Mouse (Mus musculus): Measurements from ENCODE around the gene Dbnl. TPM values are rescaled to one million over a fixed set of nuclear protein-coding genes. Genes with fewer than 3 reads are reported as not detected.

The Dbnl gene
- polyA plus RNA-seq, 1 experiment from 2014 or later: 138 TPM

DNA sequence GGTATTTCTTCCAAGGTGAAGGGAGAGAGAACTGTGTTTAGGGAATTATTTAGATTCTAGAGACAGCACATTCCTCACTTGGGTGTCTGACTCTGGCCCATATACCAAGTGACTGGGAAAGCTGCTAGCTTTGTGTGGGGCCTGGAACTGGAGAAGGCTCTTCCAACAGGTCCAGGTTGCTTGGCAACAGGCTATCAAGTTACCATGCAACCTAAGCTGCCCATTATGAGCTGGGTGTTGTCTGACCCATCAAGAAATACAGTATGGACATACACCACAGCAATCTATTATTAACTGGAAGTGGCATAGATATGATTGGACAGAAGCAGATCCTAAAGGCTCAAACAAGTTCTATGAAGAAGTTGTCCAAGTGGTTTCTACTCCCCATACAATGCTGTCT lies 37.1 kb downstream of the Dbnl start:
- H3K9me3 ChIP-seq: no peaks in the 10 kb centered on the region
- H3K36me3 ChIP-seq: peaks cover 8% of the 10 kb centered on the region; the same call in 1 of the 2 replicates
- H3K4me3 ChIP-seq: no peak overlapping the region
- no peaks in the 10 kb centered on the region for H3K4me1 ChIP-seq
- H3K9ac ChIP-seq (replicated peaks): no peak overlapping the region
- ATAC-seq (replicated peaks): no peak
- no peak overlapping the region for H3K27ac ChIP-seq (replicated peaks)
- H3K27me3 ChIP-seq: no peaks in the 10 kb centered on the region
- H3K4me2 ChIP-seq (replicated peaks): no peak overlapping the region

DNA sequence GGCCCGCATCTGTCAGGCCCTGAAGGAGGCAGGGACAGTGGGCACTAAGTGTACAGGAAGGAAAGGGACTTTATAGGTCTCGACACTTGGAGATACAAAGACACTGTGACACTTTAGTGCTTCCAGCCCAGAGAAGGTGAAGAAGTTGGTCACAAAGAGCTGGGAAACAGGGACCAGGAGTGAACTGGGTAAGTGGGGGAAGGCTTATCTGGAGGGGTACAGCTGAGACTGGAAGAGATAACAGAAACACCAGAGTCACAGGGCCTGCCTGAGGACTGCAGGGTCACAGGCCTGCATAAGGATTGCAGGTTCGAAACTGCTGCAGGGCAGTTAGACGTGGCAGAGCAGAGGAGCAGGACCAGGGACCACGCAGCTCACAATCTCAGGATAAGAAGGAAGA lies 39.6 kb downstream of the Dbnl start:
- no peaks in the 10 kb centered on the region for H3K27me3 ChIP-seq
- no peak for ATAC-seq (replicated peaks)
- no peak overlapping the region for H3K9ac ChIP-seq (replicated peaks)
- H3K4me1 ChIP-seq: no peaks in the 10 kb centered on the region
- H3K36me3 ChIP-seq: peaks cover 17% of the 10 kb centered on the region; the same call in 1 of the 2 replicates
- H3K4me3 ChIP-seq: no peak overlapping the region
- WGBS: 92% methylated on average over 5 of the region's 5 CpGs
- H3K9me3 ChIP-seq: no peaks in the 10 kb centered on the region
- no peak overlapping the region for H3K4me2 ChIP-seq (replicated peaks)
- no peak overlapping the region for H3K27ac ChIP-seq (replicated peaks)

DNA sequence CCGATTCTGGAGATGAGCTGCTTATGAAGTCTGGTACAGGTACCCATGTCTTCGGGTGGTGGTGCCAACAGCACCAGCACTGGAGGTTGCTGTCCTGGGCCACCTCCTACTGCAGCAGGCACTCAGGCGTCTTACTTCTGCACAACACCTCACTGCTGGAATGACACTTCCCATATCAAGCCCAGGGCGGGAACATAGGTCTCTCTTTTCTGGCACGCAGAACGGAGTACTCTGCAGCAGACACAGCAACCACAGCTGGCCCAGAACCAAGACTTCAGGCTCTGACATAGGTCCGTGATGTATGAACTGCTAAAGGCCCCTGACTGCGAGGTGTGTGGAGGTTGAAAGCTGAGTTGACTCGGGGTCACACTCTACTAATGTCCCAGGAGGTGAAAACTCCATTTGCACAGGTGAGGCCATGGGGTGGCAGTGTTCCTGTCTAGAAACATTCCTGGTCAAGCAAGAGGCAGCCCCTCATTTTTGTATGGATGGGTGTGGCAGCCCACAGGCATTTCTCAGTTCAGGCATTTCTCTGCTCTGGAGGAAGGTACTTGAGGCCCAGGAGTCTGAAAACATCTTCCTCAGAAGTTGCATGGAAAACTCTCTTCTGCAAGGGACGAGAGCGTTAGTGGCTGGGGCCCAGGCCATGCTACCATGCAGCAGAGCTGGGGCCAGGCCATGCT lies 40.4 kb downstream of the Dbnl start:
- H3K36me3 ChIP-seq: peaks cover 17% of the 10 kb centered on the region; the same call in 1 of the 2 replicates
- no peak overlapping the region for H3K4me3 ChIP-seq
- no peaks in the 10 kb centered on the region for H3K9me3 ChIP-seq
- H3K4me1 ChIP-seq: no peaks in the 10 kb centered on the region
- no peak overlapping the region for H3K27ac ChIP-seq (replicated peaks)
- no peak overlapping the region for H3K9ac ChIP-seq (replicated peaks)
- no peak for ATAC-seq (replicated peaks)
- H3K27me3 ChIP-seq: no peaks in the 10 kb centered on the region
- no peak overlapping the region for H3K4me2 ChIP-seq (replicated peaks)
- WGBS: 90% methylated on average over 11 of the region's 11 CpGs

DNA sequence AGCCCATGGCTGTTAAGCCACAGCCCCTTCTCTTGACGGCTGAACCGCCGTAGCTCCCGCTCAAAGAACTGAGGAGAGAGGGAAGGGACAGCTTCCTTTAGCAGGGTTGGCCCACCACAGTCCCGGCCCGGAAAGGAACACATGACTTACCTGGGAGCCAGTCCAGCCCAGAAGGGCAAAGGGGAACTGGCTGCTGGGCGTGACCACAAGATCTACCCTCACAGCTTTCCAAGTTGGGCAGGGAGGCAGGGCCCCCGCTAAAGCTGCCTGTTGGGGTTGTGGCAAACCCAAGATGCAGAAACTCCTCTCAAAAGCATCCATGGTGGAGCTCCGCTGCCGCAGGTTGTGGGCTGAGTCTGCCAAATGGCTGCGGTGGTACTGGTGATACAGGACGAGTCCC lies 41.0 kb downstream of the Dbnl start:
- no peak for ATAC-seq (replicated peaks)
- H3K9ac ChIP-seq (replicated peaks): no peak overlapping the region
- no peaks in the 10 kb centered on the region for H3K4me1 ChIP-seq
- peaks cover 17% of the 10 kb centered on the region; the same call in 1 of the 2 replicates for H3K36me3 ChIP-seq
- H3K27me3 ChIP-seq: no peaks in the 10 kb centered on the region
- no peaks in the 10 kb centered on the region for H3K9me3 ChIP-seq
- H3K27ac ChIP-seq (replicated peaks): no peak overlapping the region
- no peak overlapping the region for H3K4me2 ChIP-seq (replicated peaks)
- WGBS: 94% methylated on average over 12 of the region's 12 CpGs
- no peak overlapping the region for H3K4me3 ChIP-seq

- WGBS: 92% methylated on average over 9 of the region's 9 CpGs
- H3K36me3 ChIP-seq: peaks cover 10% of the 10 kb centered on the region; the same call in 1 of the 2 replicates
- H3K27me3 ChIP-seq: no peaks in the 10 kb centered on the region
- no peak overlapping the region for H3K4me3 ChIP-seq
- H3K27ac ChIP-seq (replicated peaks): no peak overlapping the region
- H3K9ac ChIP-seq (replicated peaks): no peak overlapping the region
- peaks cover 8% of the 10 kb centered on the region for H3K4me1 ChIP-seq
- H3K4me2 ChIP-seq (replicated peaks): no peak overlapping the region
- H3K9me3 ChIP-seq: no peaks in the 10 kb centered on the region
- no peak for ATAC-seq (replicated peaks)
These were observed 46.2 kb downstream of the Dbnl start for GRCm38 (mm10) chr11:5834506-5834905.

- Histone ChIP-seq H3K36me3 (peaks cover 8% of the 10 kb centered on the region; the same call in 1 of the 2 replicates), H3K9ac (replicated peaks) (no peak overlapping the region), H3K9me3 (no peaks in the 10 kb centered on the region), H3K4me1 (peaks cover 8% of the 10 kb centered on the region), H3K4me2 (replicated peaks) (no peak overlapping the region), H3K4me3 (no peak overlapping the region), H3K27me3 (no peaks in the 10 kb centered on the region), H3K27ac (replicated peaks) (no peak overlapping the region)
- ATAC-seq (replicated peaks): no peak
- WGBS: 86% methylated on average over 7 of the region's 7 CpGs
These were observed 46.8 kb downstream of the Dbnl start for GRCm38 (mm10) chr11:5835057-5835456.

DNA sequence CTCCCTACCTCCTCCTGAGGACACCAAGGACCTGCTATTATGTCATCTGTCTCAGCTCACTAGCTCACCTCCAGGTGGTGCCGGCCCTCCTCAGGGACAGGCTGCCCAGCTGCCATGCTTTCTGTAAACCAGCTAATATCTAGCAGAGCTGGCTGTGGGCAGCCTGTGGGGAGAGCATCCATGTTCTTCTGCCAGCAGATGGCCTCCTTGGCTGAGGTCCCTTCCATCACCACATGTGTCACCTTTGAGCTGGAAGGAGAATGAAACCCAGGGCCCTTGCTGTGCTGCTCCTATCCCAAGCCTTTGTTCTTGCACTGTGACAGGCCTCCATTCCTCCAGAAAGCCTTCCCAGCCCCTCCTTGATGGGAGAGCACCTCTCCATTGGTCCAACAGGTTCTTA lies 47.8 kb downstream of the Dbnl start:
- 56% methylated on average over 1 of the region's 1 CpGs for WGBS
- Histone ChIP-seq H3K9me3 (no peaks in the 10 kb centered on the region), H3K27ac (replicated peaks) (no peak overlapping the region), H3K4me2 (replicated peaks) (no peak overlapping the region), H3K36me3 (peaks cover 8% of the 10 kb centered on the region; the same call in 1 of the 2 replicates), H3K9ac (replicated peaks) (no peak overlapping the region), H3K27me3 (no peaks in the 10 kb centered on the region), H3K4me1 (peaks cover 8% of the 10 kb centered on the region), H3K4me3 (no peak overlapping the region)
- ATAC-seq (replicated peaks): no peak

GRCm38 (mm10) chr11:5837251-5838246 lies 49.3 kb downstream of the Dbnl start, which contains the start of gene Polm:
Polm (minus strand) TSS chr11:5838016.
- peak; percentile 97 for ATAC-seq (replicated peaks)
- Histone ChIP-seq H3K27ac (replicated peaks) (peak within 1 kb of the TSS; percentile 81), H3K4me3 (peak within 1 kb of the TSS; percentile 77), H3K9me3 (no peaks in the 10 kb centered on the region), H3K27me3 (no peaks in the 10 kb centered on the region), H3K4me2 (replicated peaks) (peak within 1 kb of the TSS; percentile 90), H3K9ac (replicated peaks) (peak within 1 kb of the TSS; percentile 76), H3K4me1 (peaks cover 8% of the 10 kb centered on the region), H3K36me3 (peaks cover 4% of the 10 kb centered on the region; the same call in 1 of the 2 replicates)
- under 1% methylated on average over 63 of the region's 63 CpGs for WGBS

DNA sequence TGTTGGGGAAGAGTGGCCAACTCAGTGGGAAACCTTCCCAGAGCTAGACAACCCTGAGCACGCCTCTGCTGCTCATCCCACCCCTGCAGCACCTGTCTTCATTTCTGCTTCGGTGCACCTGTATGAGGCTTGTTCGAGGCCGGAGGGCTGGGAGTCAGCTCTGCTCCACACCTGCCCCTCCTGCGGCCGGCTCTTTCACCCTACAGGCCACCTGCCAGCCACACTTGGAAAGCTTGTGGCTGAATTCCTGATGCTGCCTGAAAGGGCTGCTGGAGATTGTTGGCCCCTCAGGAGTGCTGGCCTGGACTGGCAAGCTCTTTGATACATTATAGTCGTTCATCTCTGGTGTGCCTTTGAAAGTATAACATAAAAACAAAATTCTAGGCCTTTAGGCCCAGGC lies 52.1 kb downstream of the Dbnl start:
- 77% methylated on average over 7 of the region's 7 CpGs for WGBS
- H3K36me3 ChIP-seq: no peaks in the 10 kb centered on the region
- H3K9ac ChIP-seq (replicated peaks): no peak overlapping the region
- peaks cover 8% of the 10 kb centered on the region for H3K4me1 ChIP-seq
- no peaks in the 10 kb centered on the region for H3K9me3 ChIP-seq
- no peak overlapping the region for H3K4me3 ChIP-seq
- no peak for ATAC-seq (replicated peaks)
- H3K27ac ChIP-seq (replicated peaks): no peak overlapping the region
- H3K4me2 ChIP-seq (replicated peaks): no peak overlapping the region
- no peaks in the 10 kb centered on the region for H3K27me3 ChIP-seq

DNA sequence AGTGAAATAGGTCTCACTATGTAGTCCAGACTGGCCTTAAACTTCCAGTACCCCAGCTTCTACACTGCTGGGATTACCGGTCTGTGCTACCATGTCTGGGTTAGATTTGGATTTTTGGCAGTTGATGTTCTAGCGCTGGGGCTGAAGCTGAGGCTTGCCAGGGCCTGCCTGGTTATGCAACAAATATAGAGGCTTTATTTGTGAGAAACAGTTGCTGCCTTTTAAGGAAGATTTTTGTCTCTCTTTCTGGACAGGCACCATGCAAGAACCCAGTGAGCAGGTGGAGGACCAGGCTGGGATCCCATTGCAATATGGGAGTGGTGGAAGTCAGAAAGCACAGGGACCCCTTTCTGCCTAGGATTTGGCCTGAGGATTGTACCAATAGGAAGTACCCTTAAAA lies 53.5 kb downstream of the Dbnl start:
- 96% methylated on average over 2 of the region's 2 CpGs for WGBS
- Histone ChIP-seq H3K36me3 (no peaks in the 10 kb centered on the region), H3K4me2 (replicated peaks) (no peak overlapping the region), H3K27me3 (no peaks in the 10 kb centered on the region), H3K4me3 (no peak overlapping the region), H3K4me1 (peaks cover 8% of the 10 kb centered on the region), H3K9me3 (no peaks in the 10 kb centered on the region), H3K9ac (replicated peaks) (no peak overlapping the region), H3K27ac (replicated peaks) (no peak overlapping the region)
- ATAC-seq (replicated peaks): no peak

- H3K27ac ChIP-seq (replicated peaks): no peak overlapping the region
- no peak overlapping the region for H3K4me3 ChIP-seq
- no peaks in the 10 kb centered on the region for H3K27me3 ChIP-seq
- peaks cover 2% of the 10 kb centered on the region; the same call in 1 of the 2 replicates for H3K4me1 ChIP-seq
- H3K36me3 ChIP-seq: no peaks in the 10 kb centered on the region
- H3K4me2 ChIP-seq (replicated peaks): no peak overlapping the region
- H3K9me3 ChIP-seq: no peaks in the 10 kb centered on the region
- ATAC-seq (replicated peaks): no peak
- WGBS: 79% methylated on average over 3 of the region's 3 CpGs
- H3K9ac ChIP-seq (replicated peaks): no peak overlapping the region
These were observed 54.8 kb downstream of the Dbnl start for GRCm38 (mm10) chr11:5843131-5843530.

GRCm38 (mm10) chr11:5846639-5847345 lies 58.5 kb downstream of the Dbnl start:
- no peak for ATAC-seq (replicated peaks)
- WGBS: 79% methylated on average over 7 of the region's 7 CpGs
- Histone ChIP-seq H3K27ac (replicated peaks) (no peak overlapping the region), H3K9me3 (no peaks in the 10 kb centered on the region), H3K4me1 (peaks cover 15% of the 10 kb centered on the region), H3K27me3 (no peaks in the 10 kb centered on the region), H3K9ac (replicated peaks) (no peak overlapping the region), H3K4me2 (replicated peaks) (no peak overlapping the region), H3K36me3 (no peaks in the 10 kb centered on the region), H3K4me3 (no peak overlapping the region)

All from forebrain, embryonic 15.5 days (tissue).